Mouse (Mus musculus) olfactory bulb, adult 2 months (tissue): ENCODE measurements around the gene Ntrk3.

Source experiments
- CTCF ChIP-seq: fragments of 200-500 bp; IDR thresholded peaks from 2 replicates; pipeline ENCODE4 v1.5.1; 2012; ENCODE audit warnings: low read depth, mild to moderate bottlenecking, low read length, moderate library complexity; ENCODE audit not compliant: insufficient read depth
- POLR2A ChIP-seq: fragments of 200-500 bp; IDR thresholded peaks from 2 replicates; pipeline ENCODE4 v1.6.1; 2012; ENCODE audit warnings: mild to moderate bottlenecking, low read depth, low read length, moderate library complexity; ENCODE audit not compliant: insufficient read depth

GRCm38 (mm10) chr7:78584499-78584898 is 153.3 kb downstream of the Ntrk3 start:
- TF ChIP-seq CTCF (no peak), POLR2A (no peak)
